Mouse (Mus musculus) liver, embryonic 13.5 days (tissue): ENCODE measurements around the gene Sh3d21. TPM values are rescaled to one million over a fixed set of nuclear protein-coding genes. Genes with fewer than 3 reads are reported as not detected.
A peak's percentile ranks its signal among the peaks of the same experiment; 100 is the strongest.

Experiments
- ATAC-seq: fragments of 200-750 bp; cut with Nextera tagmentation; 2 replicates; pipeline ENCODE4 v1.8.0; 2017; ENCODE audit warnings: low read depth, mild to moderate bottlenecking, moderate number of reproducible peaks, moderate library complexity
- DNase-seq: peaks from one replicate; pipeline ENCODE4 v3.0.0; 2022
- H3K27ac ChIP-seq: fragments of 300-500 bp; sonication (generic); 2 replicates; pipeline ENCODE4 v1.5.1; 2015; ENCODE audit warnings: moderate library complexity, mild to moderate bottlenecking, inconsistent platforms
- H3K27me3 ChIP-seq: fragments of 300-500 bp; sonication (generic); 2 replicates; pipeline ENCODE4 v1.6.1; 2015; ENCODE audit warnings: mild to moderate bottlenecking, inconsistent platforms
- H3K36me3 ChIP-seq: fragments of 300-500 bp; sonication (generic); 2 replicates; pipeline ENCODE4 v1.6.1; 2015; ENCODE audit warnings: mild to moderate bottlenecking, inconsistent platforms
- H3K4me1 ChIP-seq: fragments of 300-500 bp; sonication (generic); replicated peaks from 2 replicates; pipeline ENCODE4 v1.6.1; 2015; ENCODE audit warnings: inconsistent platforms
- H3K4me2 ChIP-seq: fragments of 300-500 bp; sonication (generic); 2 replicates; pipeline ENCODE4 v1.6.1; 2015; ENCODE audit warnings: inconsistent platforms, mild to moderate bottlenecking, moderate library complexity
- H3K4me3 ChIP-seq: fragments of 300-500 bp; sonication (generic); replicated peaks from 2 replicates; pipeline ENCODE4 v1.5.1; 2015; ENCODE audit warnings: mild to moderate bottlenecking, inconsistent platforms
- H3K9ac ChIP-seq: fragments of 300-500 bp; sonication (generic); 2 replicates; pipeline ENCODE4 v1.6.1; 2015; ENCODE audit warnings: mild to moderate bottlenecking, inconsistent platforms
- H3K9me3 ChIP-seq: fragments of 300-500 bp; sonication (generic); replicated peaks from 2 replicates; pipeline ENCODE4 v1.6.1; 2016; ENCODE audit warnings: inconsistent platforms
- WGBS: fragments of 180-500 bp; shearing (Covaris S2); methylation state at CpG from one replicate; pipeline ENCODE4 v1.1.7; 2015; ENCODE audit not compliant: insufficient replicate concordance; 5-methylcytosine and 5-hydroxymethylcytosine counted together
- polyA plus RNA-seq: library from polyadenylated mRNA; unstranded; fragments of >200 nt; fragmentation: Nextera tagmentation; extraction: Ambion mirVana; gene quantifications from 2 replicates; pipeline ENCODE4 v1.2.1, GENCODE M21; 2015

Gene Sh3d21
- polyA plus RNA-seq, 1 experiment from 2014 or later = 0.82 TPM

DNA sequence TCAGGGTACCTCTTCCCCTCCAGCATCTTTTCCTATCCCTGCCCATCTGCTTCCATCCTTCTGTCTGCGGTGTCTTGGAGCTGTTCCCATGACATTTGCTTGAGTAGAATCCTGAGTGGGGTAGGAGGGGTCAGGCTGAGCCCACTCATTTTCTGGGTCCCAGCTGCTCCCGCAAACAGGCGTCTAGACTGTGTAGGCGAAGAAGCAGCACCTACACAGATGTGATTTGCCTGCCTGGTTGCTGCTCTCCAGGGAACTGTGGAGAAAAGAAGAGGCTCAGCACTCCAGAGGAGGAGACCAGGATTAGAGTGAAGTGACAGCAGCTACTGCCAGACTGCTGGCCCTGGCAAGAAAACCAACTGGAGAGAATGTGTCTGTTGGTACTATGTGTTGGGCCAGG, 44.6 kb downstream of the Sh3d21 start:
- Histone ChIP-seq H3K27ac (no peak overlapping the region), H3K4me1 (peaks cover 25% of the 10 kb centered on the region), H3K36me3 (peaks cover 15% of the 10 kb centered on the region), H3K4me3 (no peak overlapping the region), H3K9me3 (no peaks in the 10 kb centered on the region), H3K27me3 (no peaks in the 10 kb centered on the region), H3K4me2 (no peak overlapping the region), H3K9ac (no peak overlapping the region)
- no peak for ATAC-seq
- 75% methylated on average over 4 of the region's 4 CpGs for WGBS
- DNase-seq = no peak

DNA sequence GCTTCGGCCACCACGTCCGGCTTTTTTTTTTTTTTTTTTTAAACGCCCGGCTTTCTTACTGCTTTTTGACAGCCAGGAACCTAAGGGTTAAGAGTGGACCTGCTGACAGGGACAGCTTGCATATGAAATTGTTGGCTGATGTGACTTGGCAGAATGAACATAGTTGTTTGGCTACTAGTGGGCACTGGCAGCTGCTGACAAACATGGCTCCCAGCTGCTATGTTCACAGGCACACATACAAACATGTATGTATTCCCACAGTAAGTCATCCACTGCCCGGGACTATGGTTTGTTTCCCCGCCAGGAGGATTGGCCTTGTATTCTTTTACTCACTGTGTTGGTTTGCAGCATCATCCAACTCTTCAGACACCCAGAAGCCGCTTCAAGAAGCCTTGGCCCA, 46.2 kb downstream of the Sh3d21 start:
- H3K27me3 ChIP-seq = no peaks in the 10 kb centered on the region
- H3K4me2 ChIP-seq = no peak overlapping the region
- H3K4me1 ChIP-seq = peaks cover 31% of the 10 kb centered on the region
- H3K4me3 ChIP-seq = no peak overlapping the region
- DNase-seq (no peak), ATAC-seq (no peak)
- peaks cover 15% of the 10 kb centered on the region for H3K36me3 ChIP-seq
- 81% methylated on average over 8 of the region's 8 CpGs for WGBS
- H3K27ac ChIP-seq = no peak overlapping the region
- H3K9ac ChIP-seq = no peak overlapping the region
- H3K9me3 ChIP-seq = no peaks in the 10 kb centered on the region

DNA sequence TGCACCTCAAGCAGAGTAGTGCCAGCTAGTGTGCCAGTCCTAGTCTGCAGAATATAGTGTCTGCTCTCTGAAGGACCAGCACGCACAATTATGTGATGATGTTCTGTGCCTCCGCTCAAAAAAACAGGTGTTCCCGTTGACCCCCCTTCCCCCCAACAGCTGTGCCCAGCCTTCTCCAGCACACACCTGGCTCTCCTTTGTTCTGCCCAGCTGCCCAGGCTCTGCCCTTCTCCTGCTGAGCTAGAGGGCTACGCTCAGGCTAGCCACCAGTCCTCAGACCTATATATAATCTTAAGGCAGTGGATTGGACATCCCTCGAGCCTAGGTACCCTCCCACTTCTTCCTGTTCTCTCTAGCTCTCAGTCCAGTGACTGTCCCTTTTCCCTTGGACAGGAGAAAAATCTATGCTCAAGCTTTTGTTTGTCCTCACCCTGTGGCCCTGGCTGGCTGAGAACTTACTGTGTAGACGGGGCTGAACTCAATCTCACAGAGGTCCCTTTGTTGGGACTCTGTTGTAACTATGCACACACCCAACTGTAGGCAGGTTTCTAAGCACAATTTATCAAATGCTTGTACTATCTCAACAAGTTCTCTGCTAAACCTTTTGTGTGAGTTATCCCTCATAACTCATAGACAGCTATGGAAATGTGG, 47.3 kb downstream of the Sh3d21 start:
- no peaks in the 10 kb centered on the region for H3K27me3 ChIP-seq

DNA sequence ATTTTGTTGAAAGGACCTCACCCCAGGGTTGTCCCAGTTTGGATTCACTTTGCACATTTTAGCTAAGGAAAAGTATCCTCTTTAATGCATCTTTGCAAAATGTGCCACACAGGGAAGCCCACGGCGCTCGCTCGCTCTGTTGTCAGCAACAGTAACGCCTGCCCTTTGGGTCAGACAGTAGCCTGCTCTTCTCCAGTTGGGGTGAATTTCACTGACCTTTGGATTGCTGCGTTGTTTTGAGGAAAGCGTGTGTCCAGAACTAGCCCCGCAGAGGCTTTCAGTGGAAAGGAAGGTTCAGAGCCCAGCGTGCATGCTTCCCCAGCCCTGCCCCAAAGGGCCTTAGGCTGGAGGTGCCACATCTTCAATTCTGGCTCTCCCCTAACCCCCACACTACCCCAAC, 47.9 kb downstream of the Sh3d21 start:
- 79% methylated on average over 9 of the region's 9 CpGs for WGBS
- Histone ChIP-seq H3K4me3 (no peak overlapping the region), H3K27ac (no peak overlapping the region), H3K9me3 (no peaks in the 10 kb centered on the region), H3K4me1 (peaks cover 45% of the 10 kb centered on the region), H3K9ac (no peak overlapping the region), H3K36me3 (peaks cover 7% of the 10 kb centered on the region; the same call in 1 of the 2 replicates), H3K4me2 (no peak overlapping the region), H3K27me3 (no peaks in the 10 kb centered on the region)
- no peak for ATAC-seq
- DNase-seq = no peak

More for the DNA sequence above, 47.3 kb downstream of the Sh3d21 start:
- H3K4me2 ChIP-seq = no peak overlapping the region
- H3K4me1 ChIP-seq = peaks cover 39% of the 10 kb centered on the region
- H3K4me3 ChIP-seq = no peak overlapping the region
- H3K36me3 ChIP-seq = peaks cover 8% of the 10 kb centered on the region
- peak overlapping the region; percentile 43; the same call in 1 of the 2 replicates for H3K27ac ChIP-seq
- H3K9me3 ChIP-seq = no peaks in the 10 kb centered on the region
- ATAC-seq (no peak), DNase-seq (no peak)
- no peak overlapping the region for H3K9ac ChIP-seq
- 57% methylated on average over 6 of the region's 6 CpGs for WGBS

DNA sequence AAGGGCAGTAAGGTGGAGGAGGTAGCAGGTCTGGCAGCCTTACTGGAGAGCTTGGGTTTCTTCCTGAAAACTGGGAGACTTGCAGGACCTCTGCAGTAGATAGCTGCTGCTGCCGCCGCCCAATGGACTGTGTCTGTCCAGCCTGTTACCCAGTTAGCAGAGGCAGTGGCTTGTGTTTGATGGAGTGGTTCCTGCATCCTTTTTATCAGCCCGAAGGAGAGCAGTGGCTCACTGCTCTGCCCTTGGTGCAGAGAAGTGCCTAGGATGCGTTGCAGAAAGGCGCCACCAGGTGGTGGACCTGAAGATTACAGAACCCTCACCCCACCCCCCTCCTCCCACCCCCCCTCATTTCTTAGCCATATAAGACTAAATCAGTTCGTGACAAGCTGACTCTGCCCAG, 49.3 kb downstream of the Sh3d21 start:
- no peaks in the 10 kb centered on the region for H3K27me3 ChIP-seq
- H3K27ac ChIP-seq = no peak overlapping the region
- H3K4me1 ChIP-seq = peaks cover 59% of the 10 kb centered on the region
- ATAC-seq (no peak), DNase-seq (no peak)
- no peak overlapping the region for H3K4me2 ChIP-seq
- peaks cover 7% of the 10 kb centered on the region; the same call in 1 of the 2 replicates for H3K36me3 ChIP-seq
- 17% methylated on average over 6 of the region's 6 CpGs for WGBS
- no peak overlapping the region for H3K4me3 ChIP-seq
- no peaks in the 10 kb centered on the region for H3K9me3 ChIP-seq
- no peak overlapping the region for H3K9ac ChIP-seq

DNA sequence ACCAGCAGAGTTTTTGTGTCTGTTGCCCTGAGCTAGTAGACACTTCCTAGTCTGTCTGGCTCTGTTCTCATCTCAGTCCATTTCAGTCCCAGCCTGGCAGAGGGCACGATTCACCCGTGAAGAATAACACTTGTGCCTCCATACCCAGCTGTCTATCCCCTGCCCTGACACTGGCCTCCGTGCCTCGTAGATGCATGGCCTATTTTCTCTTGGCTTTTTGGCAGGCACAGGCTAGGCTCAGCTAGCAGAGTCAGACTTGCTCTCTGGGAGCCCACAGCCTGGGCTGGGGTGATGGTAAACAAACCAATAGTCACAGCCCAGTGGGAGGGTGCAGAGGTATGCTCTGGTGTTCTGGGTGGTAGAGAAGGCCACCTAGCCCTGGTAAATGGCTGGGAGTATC, 50.0 kb downstream of the Sh3d21 start:
- ATAC-seq (no peak), DNase-seq (no peak)
- WGBS = 69% methylated on average over 4 of the region's 4 CpGs
- no peaks in the 10 kb centered on the region for H3K27me3 ChIP-seq
- H3K4me1 ChIP-seq = peaks cover 66% of the 10 kb centered on the region
- H3K9me3 ChIP-seq = no peaks in the 10 kb centered on the region
- H3K4me3 ChIP-seq = no peak overlapping the region
- no peak overlapping the region for H3K27ac ChIP-seq
- no peak overlapping the region for H3K4me2 ChIP-seq
- peak overlapping the region; percentile 17; the same call in 1 of the 2 replicates for H3K9ac ChIP-seq
- peaks cover 5% of the 10 kb centered on the region; the same call in 1 of the 2 replicates for H3K36me3 ChIP-seq

DNA sequence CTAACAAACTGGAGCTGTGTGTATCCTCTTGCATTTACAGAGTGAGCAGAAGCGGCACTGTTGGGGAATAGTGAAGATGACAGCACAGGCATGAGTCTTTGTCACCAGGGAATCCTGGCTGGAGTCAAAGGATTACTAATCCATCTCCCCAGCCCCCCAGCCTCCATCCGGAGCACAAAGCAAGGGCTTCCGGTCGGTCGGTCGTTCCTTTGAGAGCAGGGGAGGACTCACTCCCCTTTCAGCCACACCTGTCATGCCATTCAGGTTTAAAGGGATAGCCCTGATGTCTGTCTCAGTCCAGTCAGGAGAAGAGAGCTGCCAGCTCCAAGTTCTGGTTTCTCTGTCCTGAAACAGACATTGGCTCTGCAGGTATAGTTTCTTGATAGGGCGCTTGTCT, 52.1 kb downstream of the Sh3d21 start:
- Histone ChIP-seq H3K9ac (peak overlapping the region; percentile 39; the same call in 1 of the 2 replicates), H3K27me3 (no peaks in the 10 kb centered on the region), H3K4me1 (peaks cover 86% of the 10 kb centered on the region), H3K4me3 (no peak overlapping the region), H3K4me2 (peak overlapping the region; percentile 37), H3K36me3 (no peaks in the 10 kb centered on the region), H3K27ac (peak overlapping the region; percentile 73), H3K9me3 (no peaks in the 10 kb centered on the region)
- DNase-seq = no peak
- no peak for ATAC-seq
- 33% methylated on average over 7 of the region's 7 CpGs for WGBS

DNA sequence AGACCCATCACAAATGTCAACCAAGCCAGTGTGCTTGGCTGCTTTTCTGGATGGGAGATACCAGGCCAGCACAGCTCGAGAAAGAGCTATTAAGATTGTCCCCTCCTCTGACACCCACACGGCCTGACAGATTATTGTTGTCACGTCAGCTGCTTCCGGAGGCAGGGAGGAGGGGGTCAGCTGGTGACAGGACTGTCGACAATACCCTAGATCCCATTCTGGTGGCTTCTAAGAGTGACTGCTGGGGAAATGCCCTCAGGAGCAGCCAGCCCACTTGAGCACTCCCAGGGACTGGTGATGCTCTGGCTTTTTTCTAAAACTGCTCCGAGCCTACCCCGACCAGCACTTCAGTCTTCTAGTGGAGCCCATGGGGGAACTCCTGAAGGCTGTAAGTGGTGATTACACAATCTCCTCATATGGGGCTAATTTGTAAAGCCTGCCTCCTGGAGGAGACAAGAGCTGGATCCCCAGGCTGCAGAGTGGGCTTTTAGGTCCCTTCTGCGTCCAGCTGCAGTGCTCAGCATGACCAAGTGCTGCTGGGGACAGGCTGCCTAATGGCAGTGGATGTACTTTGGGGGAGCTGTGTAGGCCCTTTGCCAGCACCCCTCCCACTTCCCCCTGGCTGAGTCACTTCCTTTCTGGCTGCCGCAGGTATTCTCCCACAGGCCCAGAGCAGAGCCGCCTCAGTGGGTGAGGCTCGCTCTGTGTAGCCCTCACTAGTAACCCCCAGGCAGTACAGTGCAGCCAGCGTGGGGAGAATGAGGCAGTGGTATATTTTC, 52.7 kb downstream of the Sh3d21 start:
- ATAC-seq = peak; percentile 47
- Histone ChIP-seq H3K9me3 (no peaks in the 10 kb centered on the region), H3K27me3 (no peaks in the 10 kb centered on the region), H3K4me3 (no peak overlapping the region), H3K4me1 (peaks cover 86% of the 10 kb centered on the region), H3K36me3 (no peaks in the 10 kb centered on the region), H3K27ac (peak overlapping the region; percentile 73), H3K4me2 (peak overlapping the region; percentile 37), H3K9ac (peak overlapping the region; percentile 39)
- DNase-seq = no peak
- WGBS = 10% methylated on average over 12 of the region's 12 CpGs

DNA sequence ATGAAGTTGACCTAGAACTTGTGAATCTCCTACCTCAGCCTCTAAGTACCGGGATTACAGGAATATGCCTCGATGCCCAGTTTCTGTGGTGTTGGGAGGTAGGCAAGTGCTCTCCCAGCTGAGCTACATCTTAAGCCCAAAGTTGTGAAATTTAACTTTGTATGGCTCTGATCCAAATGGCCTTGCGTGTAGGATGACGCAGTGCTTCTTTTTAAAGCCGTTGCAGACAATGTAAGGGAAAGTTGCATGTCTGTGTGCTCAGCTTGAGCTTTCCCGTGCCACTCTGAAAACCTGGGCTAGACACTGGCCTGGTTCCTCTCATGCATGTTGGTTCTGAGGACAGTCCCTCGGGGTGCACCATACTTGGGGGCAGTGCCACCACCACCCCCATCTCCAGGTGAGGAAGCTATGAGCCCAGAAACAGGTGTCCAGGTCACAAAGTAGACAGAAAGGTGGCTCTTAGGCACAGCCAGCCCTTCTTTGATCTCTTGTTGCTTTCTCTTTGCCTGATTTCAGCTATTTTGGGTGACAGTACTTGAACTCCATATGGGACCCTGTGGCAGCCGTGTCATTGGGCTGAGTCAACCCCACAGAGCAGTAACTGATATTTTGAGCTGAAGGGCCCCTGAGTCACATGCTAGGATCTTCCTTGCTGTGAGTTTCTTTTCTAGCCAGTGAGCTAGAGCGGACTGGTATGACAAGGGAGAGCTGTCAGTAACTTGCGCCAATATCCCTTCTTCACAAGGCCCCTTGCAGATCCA, 53.5 kb downstream of the Sh3d21 start:
- peak overlapping the region; percentile 39 for H3K9ac ChIP-seq
- no peaks in the 10 kb centered on the region for H3K36me3 ChIP-seq
- no peak for DNase-seq
- H3K27me3 ChIP-seq = no peaks in the 10 kb centered on the region
- H3K4me2 ChIP-seq = peak overlapping the region; percentile 37
- H3K4me3 ChIP-seq = no peak overlapping the region
- ATAC-seq = 0 out of 2 replicates have a peak, but pooled peaks have one; percentile 2
- H3K4me1 ChIP-seq = peaks cover 86% of the 10 kb centered on the region
- H3K9me3 ChIP-seq = no peaks in the 10 kb centered on the region
- WGBS = 60% methylated on average over 10 of the region's 10 CpGs
- peak overlapping the region; percentile 73 for H3K27ac ChIP-seq

DNA sequence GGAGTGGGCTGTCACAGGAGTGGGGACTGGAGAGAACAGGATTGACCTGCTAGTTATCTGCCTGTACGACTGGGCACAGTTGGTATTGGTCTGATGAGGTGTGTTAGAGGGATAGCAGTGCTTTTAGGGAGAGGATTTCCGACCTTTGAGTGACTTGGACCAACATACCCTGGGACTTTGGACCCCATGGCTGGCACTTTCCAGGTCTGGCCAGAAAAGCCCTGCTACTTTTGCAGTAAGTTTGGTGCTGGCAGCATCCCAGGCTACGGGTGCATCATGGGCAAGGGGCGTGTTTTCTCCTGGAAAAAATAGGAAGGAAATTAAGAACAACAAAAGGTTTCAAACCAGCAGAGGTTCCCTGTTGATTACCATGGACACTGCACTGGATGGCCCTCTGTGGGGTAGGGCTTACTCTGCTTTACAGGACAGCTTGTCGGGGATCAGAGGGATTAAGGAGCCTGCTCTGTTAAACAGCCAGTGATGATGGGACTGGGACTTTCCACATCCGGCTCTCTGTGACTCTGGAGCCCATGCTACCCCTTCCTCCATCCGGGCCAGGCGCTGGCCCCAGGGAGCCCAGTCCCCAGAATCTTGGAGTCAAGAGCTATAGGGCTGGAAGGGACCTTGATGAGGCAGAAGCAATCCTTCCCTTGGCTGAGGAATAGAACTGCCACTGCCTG, 55.1 kb downstream of the Sh3d21 start:
- H3K9me3 ChIP-seq = no peaks in the 10 kb centered on the region
- DNase-seq = no peak
- no peaks in the 10 kb centered on the region for H3K36me3 ChIP-seq
- 62% methylated on average over 8 of the region's 8 CpGs for WGBS
- H3K4me3 ChIP-seq = no peak overlapping the region
- peaks cover 82% of the 10 kb centered on the region for H3K4me1 ChIP-seq
- no peaks in the 10 kb centered on the region for H3K27me3 ChIP-seq
- ATAC-seq = no peak
- H3K4me2 ChIP-seq = no peak overlapping the region
- H3K9ac ChIP-seq = 0 out of 2 replicates have a peak overlapping the region, but pooled peaks have one; percentile 36
- H3K27ac ChIP-seq = no peak overlapping the region
